Mouse (Mus musculus): ENCODE data around the gene Peli2. TPM values are rescaled to one million over a fixed set of nuclear protein-coding genes. Genes with fewer than 3 reads are reported as not detected.

The Peli2 gene
- polyA plus RNA-seq, 1 experiment from 2014 or later, result 10.4 TPM

GRCm38 (mm10) chr14:48316396-48316795, 195.8 kb downstream of the Peli2 start:
- H3K36me3 ChIP-seq, result no peaks in the 10 kb centered on the region
- no peak overlapping the region for H3K27ac ChIP-seq
- 0 out of 2 replicates have a peak, but pooled peaks cover 2% of the 10 kb centered on the region for H3K27me3 ChIP-seq
- H3K9ac ChIP-seq, result no peak overlapping the region
- ATAC-seq (ENCODE audit: low FRiP score, low read depth), result no peak
- no peaks in the 10 kb centered on the region for H3K9me3 ChIP-seq
- H3K4me3 ChIP-seq, result no peak overlapping the region
- no peaks in the 10 kb centered on the region for H3K4me1 ChIP-seq
- H3K4me2 ChIP-seq (replicated peaks), result no peak overlapping the region
- 43% methylated on average over 8 of the region's 8 CpGs for WGBS

- H3K9ac ChIP-seq, result no peak overlapping the region
- WGBS, result 56% methylated on average over 18 of the region's 18 CpGs
Observed at GRCm38 (mm10) chr14:48323771-48324459, 203.3 kb downstream of the Peli2 start.

GRCm38 (mm10) chr14:48324460-48324850, 203.8 kb downstream of the Peli2 start:
- no peak for ATAC-seq (ENCODE audit: low FRiP score, low read depth)

More at GRCm38 (mm10) chr14:48323771-48324459, 203.3 kb downstream of the Peli2 start:
- Histone ChIP-seq H3K27ac (no peak overlapping the region), H3K27me3 (no peaks in the 10 kb centered on the region), H3K4me2 (replicated peaks) (peak overlapping the region; percentile 16; the same call in 1 of the 2 replicates), H3K36me3 (no peaks in the 10 kb centered on the region), H3K9me3 (no peaks in the 10 kb centered on the region), H3K4me3 (no peak overlapping the region), H3K4me1 (peaks cover 6% of the 10 kb centered on the region; the same call in 1 of the 2 replicates)
- ATAC-seq (ENCODE audit: low FRiP score, low read depth), result no peak

GRCm38 (mm10) chr14:48327746-48328145, 207.1 kb downstream of the Peli2 start:
- ATAC-seq (ENCODE audit: low FRiP score, low read depth), result no peak
- 68% methylated on average over 3 of the region's 3 CpGs for WGBS

More at GRCm38 (mm10) chr14:48324460-48324850, 203.8 kb downstream of the Peli2 start:
- no peaks in the 10 kb centered on the region for H3K36me3 ChIP-seq
- no peaks in the 10 kb centered on the region for H3K27me3 ChIP-seq
- WGBS, result 46% methylated on average over 4 of the region's 4 CpGs
- H3K27ac ChIP-seq, result no peak overlapping the region
- H3K9me3 ChIP-seq, result no peaks in the 10 kb centered on the region
- no peak overlapping the region for H3K9ac ChIP-seq
- peaks cover 6% of the 10 kb centered on the region; the same call in 1 of the 2 replicates for H3K4me1 ChIP-seq
- no peak overlapping the region for H3K4me3 ChIP-seq
- H3K4me2 ChIP-seq (replicated peaks), result peak overlapping the region; percentile 16; the same call in 1 of the 2 replicates

GRCm38 (mm10) chr14:48329716-48330365, 209.2 kb downstream of the Peli2 start:
- H3K9me3 ChIP-seq, result no peaks in the 10 kb centered on the region
- WGBS, result 86% methylated on average over 12 of the region's 12 CpGs
- H3K4me3 ChIP-seq, result no peak overlapping the region
- no peak for ATAC-seq (ENCODE audit: low FRiP score, low read depth)
- H3K27ac ChIP-seq, result no peak overlapping the region
- H3K4me2 ChIP-seq (replicated peaks), result no peak overlapping the region
- no peaks in the 10 kb centered on the region for H3K27me3 ChIP-seq
- no peak overlapping the region for H3K9ac ChIP-seq
- H3K36me3 ChIP-seq, result no peaks in the 10 kb centered on the region
- H3K4me1 ChIP-seq, result peaks cover 42% of the 10 kb centered on the region

More at GRCm38 (mm10) chr14:48327746-48328145, 207.1 kb downstream of the Peli2 start:
- Histone ChIP-seq H3K9me3 (no peaks in the 10 kb centered on the region), H3K4me2 (replicated peaks) (no peak overlapping the region), H3K36me3 (no peaks in the 10 kb centered on the region), H3K9ac (no peak overlapping the region), H3K4me1 (peaks cover 35% of the 10 kb centered on the region), H3K4me3 (no peak overlapping the region), H3K27me3 (no peaks in the 10 kb centered on the region), H3K27ac (no peak overlapping the region)

Data from limb, embryonic 13.5 days (tissue).